Mouse (Mus musculus) cerebellum, adult 18-20 months (tissue): Measurements from ENCODE around the gene Il17c.

Experiments used
- DNase-seq, 2 experiments: peaks; one replicate each; pipeline ENCODE4 v3.0.0; 2021

Gene Il17c

GRCm38 (mm10) chr8:122460524-122461472 is 39.0 kb downstream of the Il17c start, which contains the start of gene Snai3:
TSS of gene Snai3 (minus strand) at chr8:122460733.
- peak; percentile 74 to 76 for DNase-seq

- no peak for DNase-seq
Observed at GRCm38 (mm10) chr8:122461473-122462148, 39.8 kb downstream of the Il17c start.

GRCm38 (mm10) chr8:122462510-122462909 is 40.7 kb downstream of the Il17c start:
- no peak for DNase-seq

GRCm38 (mm10) chr8:122463651-122464640 is 42.1 kb downstream of the Il17c start:
- DNase-seq: no peak

GRCm38 (mm10) chr8:122464985-122465384 is 43.2 kb downstream of the Il17c start:
- DNase-seq: no peak

- no peak for DNase-seq
Observed at GRCm38 (mm10) chr8:122467816-122468215, 46.0 kb downstream of the Il17c start.

- no peak for DNase-seq
Observed at GRCm38 (mm10) chr8:122469407-122469806, 47.6 kb downstream of the Il17c start.

GRCm38 (mm10) chr8:122469965-122470364 is 48.1 kb downstream of the Il17c start:
- DNase-seq: no peak

- no peak for DNase-seq
Observed at GRCm38 (mm10) chr8:122470691-122471090, 48.9 kb downstream of the Il17c start.
